Mouse (Mus musculus) hindbrain, embryonic 12.5 days (tissue): ENCODE data around the gene Kitl. TPM values are rescaled to one million over a fixed set of nuclear protein-coding genes. Genes with fewer than 3 reads are reported as not detected.

Experiments used
- ATAC-seq: fragments of 200-750 bp; cut with Nextera tagmentation; 2 replicates; pipeline ENCODE4 v1.8.0; 2017; ENCODE audit warnings: moderate TSS enrichment; ENCODE audit not compliant: low FRiP score
- H3K27ac ChIP-seq: fragments of 300-500 bp; sonication (generic); 2 replicates; pipeline ENCODE4 v1.5.1; 2016; ENCODE audit warnings: mild to moderate bottlenecking
- H3K27me3 ChIP-seq: fragments of 300-500 bp; sonication (generic); 2 replicates; pipeline ENCODE4 v1.6.1; 2016; ENCODE audit warnings: mild to moderate bottlenecking
- H3K36me3 ChIP-seq: fragments of 300-500 bp; sonication (generic); 2 replicates; pipeline ENCODE4 v1.6.1; 2016; ENCODE audit warnings: mild to moderate bottlenecking
- H3K4me1 ChIP-seq: fragments of 300-500 bp; sonication (generic); 2 replicates; pipeline ENCODE4 v1.6.1; 2016
- H3K4me2 ChIP-seq: fragments of 300-500 bp; sonication (generic); replicated peaks from 2 replicates; pipeline ENCODE4 v1.6.1; 2016; ENCODE audit warnings: mild to moderate bottlenecking
- H3K4me3 ChIP-seq: fragments of 300-500 bp; sonication (generic); 2 replicates; pipeline ENCODE4 v1.5.1; 2016; ENCODE audit warnings: mild to moderate bottlenecking
- H3K9ac ChIP-seq: fragments of 300-500 bp; sonication (generic); 2 replicates; pipeline ENCODE4 v1.6.1; 2016; ENCODE audit warnings: mild to moderate bottlenecking, moderate library complexity
- H3K9me3 ChIP-seq: fragments of 300-500 bp; sonication (generic); replicated peaks from 2 replicates; pipeline ENCODE4 v1.6.1; 2016; ENCODE audit warnings: mild to moderate bottlenecking
- WGBS: fragments of 180-500 bp; shearing (Covaris S2); methylation state at CpG from one replicate; pipeline ENCODE4 v1.1.7; 2016; 5-methylcytosine and 5-hydroxymethylcytosine counted together
- polyA plus RNA-seq: library from polyadenylated mRNA; unstranded; fragments of >200 nt; fragmentation: Nextera tagmentation; extraction: Ambion mirVana; gene quantifications from 2 replicates; pipeline ENCODE4 v1.2.1, GENCODE M21; 2016

The Kitl gene
- polyA plus RNA-seq: 14.7 and 16.0 TPM in 2 replicates

GRCm38 (mm10) chr10:100015370-100016325 is at the start of gene Kitl:
Kitl (plus strand) TSS chr10:100015630.
- Histone ChIP-seq H3K4me2 (peak within 1 kb of the TSS; percentile 99), H3K4me1 (peaks cover 14% of the 10 kb centered on the region), H3K27ac (peak within 1 kb of the TSS; percentile 52; the same call in 1 of the 2 replicates), H3K27me3 (peaks cover 42% of the 10 kb centered on the region), H3K4me3 (peak within 1 kb of the TSS; percentile 70), H3K9me3 (no peaks in the 10 kb centered on the region), H3K9ac (peak within 1 kb of the TSS; percentile 67), H3K36me3 (no peaks in the 10 kb centered on the region)
- under 1% methylated on average over 70 of the region's 70 CpGs for WGBS
- peak; percentile 87 for ATAC-seq

GRCm38 (mm10) chr10:99972866-99973265 is 42.6 kb upstream of the Kitl start:
- 71% methylated on average over 8 of the region's 8 CpGs for WGBS
- no peak for ATAC-seq
- no peak overlapping the region for H3K27ac ChIP-seq
- H3K4me1 ChIP-seq: no peaks in the 10 kb centered on the region
- H3K36me3 ChIP-seq: no peaks in the 10 kb centered on the region
- no peak overlapping the region for H3K4me2 ChIP-seq
- no peaks in the 10 kb centered on the region for H3K9me3 ChIP-seq
- H3K9ac ChIP-seq: no peak overlapping the region
- no peaks in the 10 kb centered on the region for H3K27me3 ChIP-seq
- H3K4me3 ChIP-seq: no peak overlapping the region

- ATAC-seq: no peak
- no peaks in the 10 kb centered on the region for H3K27me3 ChIP-seq
- no peak overlapping the region for H3K27ac ChIP-seq
- no peak overlapping the region for H3K4me3 ChIP-seq
- no peaks in the 10 kb centered on the region for H3K36me3 ChIP-seq
- H3K9ac ChIP-seq: no peak overlapping the region
- no peaks in the 10 kb centered on the region for H3K9me3 ChIP-seq
- H3K4me1 ChIP-seq: no peaks in the 10 kb centered on the region
- 85% methylated on average over 3 of the region's 3 CpGs for WGBS
- no peak overlapping the region for H3K4me2 ChIP-seq
Observed at GRCm38 (mm10) chr10:99980096-99980495, 35.3 kb upstream of the Kitl start.

- 90% methylated on average over 2 of the region's 2 CpGs for WGBS
- H3K27ac ChIP-seq: no peak overlapping the region
- no peak overlapping the region for H3K4me2 ChIP-seq
- no peaks in the 10 kb centered on the region for H3K4me1 ChIP-seq
- no peak overlapping the region for H3K9ac ChIP-seq
- no peaks in the 10 kb centered on the region for H3K9me3 ChIP-seq
- no peak overlapping the region for H3K4me3 ChIP-seq
- H3K36me3 ChIP-seq: no peaks in the 10 kb centered on the region
- no peak for ATAC-seq
- no peaks in the 10 kb centered on the region for H3K27me3 ChIP-seq
Observed at GRCm38 (mm10) chr10:99980916-99981315, 34.5 kb upstream of the Kitl start.

GRCm38 (mm10) chr10:99981887-99982286 is 33.5 kb upstream of the Kitl start:
- Histone ChIP-seq H3K9ac (no peak overlapping the region), H3K36me3 (no peaks in the 10 kb centered on the region), H3K4me3 (no peak overlapping the region), H3K27ac (no peak overlapping the region), H3K4me2 (no peak overlapping the region), H3K4me1 (no peaks in the 10 kb centered on the region), H3K9me3 (no peaks in the 10 kb centered on the region), H3K27me3 (no peaks in the 10 kb centered on the region)
- ATAC-seq: no peak
- 91% methylated on average over 5 of the region's 5 CpGs for WGBS

GRCm38 (mm10) chr10:99986745-99987144 is 28.7 kb upstream of the Kitl start:
- H3K4me3 ChIP-seq: no peak overlapping the region
- no peak for ATAC-seq
- H3K4me2 ChIP-seq: no peak overlapping the region
- H3K36me3 ChIP-seq: no peaks in the 10 kb centered on the region
- no peak overlapping the region for H3K9ac ChIP-seq
- H3K4me1 ChIP-seq: no peaks in the 10 kb centered on the region
- H3K27ac ChIP-seq: no peak overlapping the region
- WGBS: 63% methylated on average over 8 of the region's 8 CpGs
- H3K9me3 ChIP-seq: no peaks in the 10 kb centered on the region
- no peaks in the 10 kb centered on the region for H3K27me3 ChIP-seq

- Histone ChIP-seq H3K27me3 (no peaks in the 10 kb centered on the region), H3K4me2 (no peak overlapping the region), H3K36me3 (no peaks in the 10 kb centered on the region), H3K4me1 (no peaks in the 10 kb centered on the region), H3K27ac (no peak overlapping the region), H3K9ac (no peak overlapping the region), H3K4me3 (no peak overlapping the region), H3K9me3 (no peaks in the 10 kb centered on the region)
- ATAC-seq: no peak
Observed at GRCm38 (mm10) chr10:99989758-99990157, 25.7 kb upstream of the Kitl start.

- Histone ChIP-seq H3K4me3 (no peak overlapping the region), H3K4me1 (no peaks in the 10 kb centered on the region), H3K4me2 (no peak overlapping the region), H3K36me3 (no peaks in the 10 kb centered on the region), H3K9ac (no peak overlapping the region), H3K9me3 (no peaks in the 10 kb centered on the region), H3K27ac (no peak overlapping the region), H3K27me3 (no peaks in the 10 kb centered on the region)
- WGBS: 86% methylated on average over 9 of the region's 9 CpGs
- ATAC-seq: no peak
Observed at GRCm38 (mm10) chr10:99992121-99992520, 23.3 kb upstream of the Kitl start.

- Histone ChIP-seq H3K4me2 (no peak overlapping the region), H3K27me3 (no peaks in the 10 kb centered on the region), H3K9me3 (no peaks in the 10 kb centered on the region), H3K4me1 (no peaks in the 10 kb centered on the region), H3K9ac (no peak overlapping the region), H3K4me3 (no peak overlapping the region), H3K36me3 (no peaks in the 10 kb centered on the region), H3K27ac (no peak overlapping the region)
- no peak for ATAC-seq
- 86% methylated on average over 4 of the region's 4 CpGs for WGBS
Observed at GRCm38 (mm10) chr10:100001452-100001851, 14.0 kb upstream of the Kitl start.

- no peak overlapping the region for H3K4me3 ChIP-seq
- H3K4me1 ChIP-seq: no peaks in the 10 kb centered on the region
- no peak overlapping the region for H3K27ac ChIP-seq
- H3K9ac ChIP-seq: no peak overlapping the region
- no peak overlapping the region for H3K4me2 ChIP-seq
- ATAC-seq: no peak
- no peaks in the 10 kb centered on the region for H3K27me3 ChIP-seq
- no peaks in the 10 kb centered on the region for H3K36me3 ChIP-seq
- 93% methylated on average over 4 of the region's 4 CpGs for WGBS
- H3K9me3 ChIP-seq: no peaks in the 10 kb centered on the region
Observed at GRCm38 (mm10) chr10:100003797-100004196, 11.6 kb upstream of the Kitl start.

- no peaks in the 10 kb centered on the region for H3K4me1 ChIP-seq
- H3K4me3 ChIP-seq: no peak overlapping the region
- WGBS: 65% methylated on average over 6 of the region's 6 CpGs
- no peaks in the 10 kb centered on the region for H3K9me3 ChIP-seq
- no peaks in the 10 kb centered on the region for H3K36me3 ChIP-seq
- no peak overlapping the region for H3K4me2 ChIP-seq
- ATAC-seq: no peak
- peaks cover 9% of the 10 kb centered on the region; the same call in 1 of the 2 replicates for H3K27me3 ChIP-seq
- H3K9ac ChIP-seq: no peak overlapping the region
- H3K27ac ChIP-seq: no peak overlapping the region
Observed at GRCm38 (mm10) chr10:100009681-100010080, 5.7 kb upstream of the Kitl start.

GRCm38 (mm10) chr10:100010291-100010690 is 5.1 kb upstream of the Kitl start:
- no peak overlapping the region for H3K9ac ChIP-seq
- no peaks in the 10 kb centered on the region for H3K36me3 ChIP-seq
- no peak for ATAC-seq

GRCm38 (mm10) chr10:100014096-100014495 is 1.3 kb upstream of the Kitl start:
- Histone ChIP-seq H3K4me3 (no peak overlapping the region), H3K27me3 (peaks cover 31% of the 10 kb centered on the region), H3K9me3 (no peaks in the 10 kb centered on the region), H3K4me1 (peaks cover 14% of the 10 kb centered on the region), H3K36me3 (no peaks in the 10 kb centered on the region), H3K4me2 (no peak overlapping the region), H3K9ac (no peak overlapping the region), H3K27ac (no peak overlapping the region)
- ATAC-seq: no peak
- 32% methylated on average over 2 of the region's 2 CpGs for WGBS

More at GRCm38 (mm10) chr10:100010291-100010690, 5.1 kb upstream of the Kitl start:
- Histone ChIP-seq H3K27ac (no peak overlapping the region), H3K4me1 (no peaks in the 10 kb centered on the region), H3K4me2 (no peak overlapping the region), H3K27me3 (peaks cover 11% of the 10 kb centered on the region; the same call in 1 of the 2 replicates), H3K9me3 (no peaks in the 10 kb centered on the region), H3K4me3 (no peak overlapping the region)
- 78% methylated on average over 9 of the region's 9 CpGs for WGBS
